Mouse (Mus musculus) limb, embryonic 12.5 days (tissue): ENCODE results near the gene Mylpf. TPM values are rescaled to one million over a fixed set of nuclear protein-coding genes. Genes with fewer than 3 reads are reported as not detected.
"Not testable (repeated sequence)": the region's sequence is repeated elsewhere in the genome, so short reads cannot be mapped to it uniquely, and the experiment has no call there.

Source experiments
- ATAC-seq: fragments of 200-750 bp; cut with Nextera tagmentation; 2 replicates; pipeline ENCODE4 v1.8.0; 2017; ENCODE audit warnings: low read depth, moderate TSS enrichment; ENCODE audit not compliant: insufficient number of reproducible peaks, insufficient read depth, low FRiP score, low TSS enrichment
- H3K27ac ChIP-seq: fragments of 300-500 bp; sonication (generic); 2 replicates; pipeline ENCODE4 v1.5.1; 2016; ENCODE audit warnings: mild to moderate bottlenecking, moderate library complexity
- H3K27me3 ChIP-seq: fragments of 300-500 bp; sonication (generic); 2 replicates; pipeline ENCODE4 v1.6.1; 2016; ENCODE audit warnings: mild to moderate bottlenecking, moderate library complexity
- H3K36me3 ChIP-seq: fragments of 300-500 bp; sonication (generic); 2 replicates; pipeline ENCODE4 v1.6.1; 2016; ENCODE audit warnings: mild to moderate bottlenecking, moderate library complexity
- H3K4me1 ChIP-seq: fragments of 300-500 bp; sonication (generic); replicated peaks from 2 replicates; pipeline ENCODE4 v1.6.1; 2016
- H3K4me2 ChIP-seq: fragments of 300-500 bp; sonication (generic); 2 replicates; pipeline ENCODE4 v1.6.1; 2016; ENCODE audit warnings: mild to moderate bottlenecking, moderate library complexity
- H3K4me3 ChIP-seq: fragments of 300-500 bp; sonication (generic); replicated peaks from 2 replicates; pipeline ENCODE4 v1.5.1; 2016; ENCODE audit warnings: mild to moderate bottlenecking
- H3K9ac ChIP-seq: fragments of 300-500 bp; sonication (generic); replicated peaks from 2 replicates; pipeline ENCODE4 v1.6.1; 2016; ENCODE audit warnings: mild to moderate bottlenecking, moderate library complexity
- H3K9me3 ChIP-seq: fragments of 300-500 bp; sonication (generic); 2 replicates; pipeline ENCODE4 v1.6.1; 2016; ENCODE audit warnings: mild to moderate bottlenecking, moderate library complexity
- WGBS: fragments of 180-500 bp; shearing (Covaris S2); methylation state at CpG from one replicate; pipeline ENCODE4 v1.1.7; 2016; 5-methylcytosine and 5-hydroxymethylcytosine counted together
- polyA plus RNA-seq: library from polyadenylated mRNA; unstranded; fragments of >200 nt; fragmentation: Nextera tagmentation; extraction: Ambion mirVana; gene quantifications from 2 replicates; pipeline ENCODE4 v1.2.1, GENCODE M21; 2016

Mylpf gene
- polyA plus RNA-seq, 1 experiment from 2014 or later, result 145 TPM

DNA sequence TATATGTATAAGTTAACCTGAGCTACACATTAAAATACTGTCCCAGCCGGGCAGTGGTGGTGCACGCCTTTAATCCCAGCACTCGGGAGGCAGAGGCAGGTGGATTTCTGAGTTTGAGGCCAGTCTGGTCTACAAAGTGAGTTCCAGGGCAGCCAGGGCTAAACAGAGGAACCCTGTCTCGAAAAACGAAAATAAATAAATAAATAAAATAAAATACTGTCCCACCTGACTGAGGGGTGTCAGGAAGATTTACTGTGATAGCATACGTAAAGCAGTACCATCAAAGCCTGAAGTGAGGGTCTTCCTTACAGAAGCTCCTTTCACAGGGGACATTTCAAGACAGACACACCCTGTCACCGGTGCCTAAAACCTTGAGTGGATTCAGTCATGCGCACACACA is 41.8 kb downstream of the Mylpf start:
- H3K4me3 ChIP-seq, H3K27me3 ChIP-seq, H3K27ac ChIP-seq, H3K9ac ChIP-seq, ATAC-seq, H3K4me2 ChIP-seq, H3K9me3 ChIP-seq: not testable (repeated sequence)
- peaks cover 55% of the 10 kb centered on the region for H3K36me3 ChIP-seq
- H3K4me1 ChIP-seq, result peaks cover 20% of the 10 kb centered on the region
- WGBS, result 88% methylated on average over 8 of the region's 8 CpGs

DNA sequence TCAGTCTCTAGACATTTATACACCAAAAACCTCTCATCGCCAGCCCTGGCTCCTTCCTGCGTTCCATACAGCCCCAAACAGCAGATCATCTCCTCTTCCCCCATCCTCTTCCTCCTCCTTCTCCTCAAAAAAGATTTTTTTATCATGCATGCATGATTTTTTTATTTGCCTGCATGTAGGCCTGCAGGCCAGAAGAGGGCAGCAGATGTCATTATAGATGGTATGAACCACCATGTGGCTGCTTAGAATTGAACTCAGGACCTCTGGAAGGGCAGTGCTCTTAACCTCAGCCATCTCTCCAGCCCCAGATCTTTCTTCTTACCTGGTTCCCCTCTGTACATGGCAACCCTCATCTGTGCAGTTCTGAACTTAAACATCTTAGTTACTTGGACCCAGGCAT is 43.7 kb downstream of the Mylpf start:
- Histone ChIP-seq H3K4me1 (peaks cover 8% of the 10 kb centered on the region), H3K4me3 (no peak overlapping the region), H3K9me3 (no peaks in the 10 kb centered on the region), H3K27ac (no peak overlapping the region), H3K4me2 (no peak overlapping the region), H3K36me3 (peaks cover 53% of the 10 kb centered on the region), H3K27me3 (no peaks in the 10 kb centered on the region), H3K9ac (no peak overlapping the region)
- ATAC-seq, result no peak
- WGBS, result 91% methylated on average over 2 of the region's 2 CpGs

DNA sequence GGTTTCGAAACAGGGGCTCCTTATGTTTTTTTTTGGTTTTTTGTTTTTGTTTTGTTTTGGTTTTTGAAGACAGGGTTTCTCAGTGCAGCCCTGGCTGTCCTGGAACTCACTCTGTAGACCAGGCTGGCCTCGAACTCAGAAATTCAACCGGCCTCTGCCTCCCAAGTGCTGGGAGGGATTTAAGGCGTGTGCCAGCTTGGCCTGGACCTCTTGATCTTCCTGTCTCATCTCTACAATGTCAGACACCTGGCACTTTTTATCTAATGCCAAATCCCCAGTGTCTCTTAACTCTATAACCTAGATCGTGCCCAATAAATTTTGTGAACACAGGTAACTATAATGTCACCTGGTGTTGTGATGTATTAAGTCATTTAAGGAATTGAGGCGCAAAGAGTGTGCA is 44.7 kb downstream of the Mylpf start:
- 80% methylated on average over 6 of the region's 6 CpGs for WGBS
- Histone ChIP-seq H3K4me2 (peak overlapping the region; percentile 87), H3K36me3 (peaks cover 48% of the 10 kb centered on the region), H3K27ac (peak overlapping the region; percentile 92), H3K27me3 (no peaks in the 10 kb centered on the region), H3K4me1 (peaks cover 8% of the 10 kb centered on the region), H3K9me3 (no peaks in the 10 kb centered on the region), H3K9ac (peak overlapping the region; percentile 77; the same call in 1 of the 2 replicates), H3K4me3 (peak overlapping the region; percentile 51)
- ATAC-seq, result no peak

DNA sequence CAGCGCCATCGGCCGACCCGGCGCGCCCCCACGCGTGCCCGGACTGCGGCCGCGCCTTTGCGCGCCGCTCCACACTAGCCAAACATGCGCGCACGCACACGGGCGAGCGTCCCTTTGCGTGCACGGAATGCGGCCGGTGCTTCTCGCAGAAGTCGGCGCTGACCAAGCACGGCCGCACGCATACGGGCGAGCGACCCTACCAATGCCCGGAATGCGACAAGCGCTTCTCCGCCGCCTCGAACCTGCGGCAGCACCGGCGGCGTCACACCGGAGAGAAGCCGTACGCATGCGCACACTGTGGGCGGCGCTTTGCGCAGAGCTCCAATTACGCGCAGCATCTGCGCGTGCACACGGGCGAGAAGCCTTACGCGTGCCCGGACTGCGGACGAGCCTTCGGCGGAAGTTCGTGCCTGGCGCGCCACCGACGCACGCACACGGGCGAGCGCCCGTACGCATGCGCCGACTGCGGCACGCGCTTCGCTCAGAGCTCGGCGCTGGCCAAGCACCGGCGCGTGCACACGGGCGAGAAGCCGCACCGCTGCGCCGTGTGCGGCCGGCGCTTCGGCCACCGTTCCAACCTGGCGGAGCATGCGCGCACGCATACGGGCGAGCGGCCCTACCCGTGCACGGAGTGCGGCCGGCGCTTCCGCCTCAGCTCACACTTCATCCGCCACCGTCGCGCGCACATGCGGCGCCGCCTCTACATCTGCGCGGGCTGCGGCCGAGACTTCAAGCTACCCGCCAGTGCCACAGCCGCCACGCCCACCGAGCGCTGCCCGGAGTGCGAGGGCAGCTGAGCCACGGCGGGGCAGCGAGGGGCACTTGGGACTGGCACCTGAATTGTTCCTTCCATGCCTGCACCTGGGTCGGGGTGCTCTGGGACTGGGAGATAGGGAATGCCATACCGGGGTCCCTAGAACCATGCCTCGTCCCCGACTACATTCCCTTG is 45.4 kb downstream of the Mylpf start:
- H3K27me3 ChIP-seq, result no peaks in the 10 kb centered on the region
- peak overlapping the region; percentile 92 for H3K27ac ChIP-seq
- WGBS, result under 1% methylated on average over 136 of the region's 136 CpGs
- peaks cover 49% of the 10 kb centered on the region for H3K36me3 ChIP-seq
- H3K4me3 ChIP-seq, result peak overlapping the region; percentile 51
- peak overlapping the region; percentile 87 for H3K4me2 ChIP-seq
- peak overlapping the region; percentile 77 for H3K9ac ChIP-seq
- no peaks in the 10 kb centered on the region for H3K9me3 ChIP-seq
- peak; percentile 94 for ATAC-seq
- peaks cover 12% of the 10 kb centered on the region for H3K4me1 ChIP-seq

DNA sequence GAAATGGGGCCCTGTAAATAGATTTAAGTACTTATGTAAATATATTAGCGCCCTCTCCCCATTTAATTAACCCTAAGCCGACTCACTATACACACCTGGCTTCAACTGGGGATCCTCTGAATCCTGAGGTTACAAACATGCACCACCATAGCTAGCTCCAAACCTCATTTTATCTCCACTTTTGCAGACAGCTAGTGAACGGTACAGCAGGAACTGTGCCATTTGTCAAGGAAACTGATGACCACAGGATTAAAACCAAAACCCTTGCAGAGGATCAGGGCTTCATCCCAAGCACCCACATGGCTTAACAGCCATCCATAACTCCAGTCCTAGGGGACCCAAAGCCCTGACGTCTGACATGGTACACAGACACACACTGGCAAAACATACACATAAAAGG is 46.3 kb downstream of the Mylpf start:
- peak overlapping the region; percentile 92; the same call in 1 of the 2 replicates for H3K27ac ChIP-seq
- no peaks in the 10 kb centered on the region for H3K27me3 ChIP-seq
- 16% methylated on average over 4 of the region's 4 CpGs for WGBS
- H3K9ac ChIP-seq, result peak overlapping the region; percentile 77
- H3K36me3 ChIP-seq, result peaks cover 40% of the 10 kb centered on the region
- no peaks in the 10 kb centered on the region for H3K9me3 ChIP-seq
- peak overlapping the region; percentile 87 for H3K4me2 ChIP-seq
- no peak for ATAC-seq
- H3K4me1 ChIP-seq, result peaks cover 22% of the 10 kb centered on the region
- peak overlapping the region; percentile 51 for H3K4me3 ChIP-seq

DNA sequence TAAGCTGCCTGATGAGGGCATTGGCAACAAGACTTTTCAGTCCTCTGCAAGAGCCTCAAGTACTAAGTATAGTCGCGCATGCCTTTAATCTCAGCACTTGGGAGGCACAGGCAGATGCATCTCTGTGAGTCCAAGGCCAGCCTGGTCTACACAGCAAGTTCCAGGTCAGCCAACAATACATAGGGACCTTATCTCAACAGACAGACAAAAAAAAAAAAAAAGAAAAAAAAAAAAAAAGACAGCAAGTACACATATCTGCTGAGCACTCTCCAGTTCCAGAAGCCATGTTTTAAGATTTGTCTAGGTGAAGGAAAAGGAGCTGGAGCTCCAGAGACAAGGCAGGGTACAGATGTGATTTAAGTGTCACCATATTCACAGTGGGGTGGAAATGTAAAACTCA is 47.3 kb downstream of the Mylpf start:
- Histone ChIP-seq H3K4me3 (no peak overlapping the region), H3K9me3 (no peaks in the 10 kb centered on the region), H3K27ac (no peak overlapping the region), H3K9ac (no peak overlapping the region), H3K4me1 (peaks cover 23% of the 10 kb centered on the region), H3K27me3 (no peaks in the 10 kb centered on the region), H3K4me2 (no peak overlapping the region), H3K36me3 (peaks cover 33% of the 10 kb centered on the region)
- 88% methylated on average over 2 of the region's 2 CpGs for WGBS
- ATAC-seq, result no peak

DNA sequence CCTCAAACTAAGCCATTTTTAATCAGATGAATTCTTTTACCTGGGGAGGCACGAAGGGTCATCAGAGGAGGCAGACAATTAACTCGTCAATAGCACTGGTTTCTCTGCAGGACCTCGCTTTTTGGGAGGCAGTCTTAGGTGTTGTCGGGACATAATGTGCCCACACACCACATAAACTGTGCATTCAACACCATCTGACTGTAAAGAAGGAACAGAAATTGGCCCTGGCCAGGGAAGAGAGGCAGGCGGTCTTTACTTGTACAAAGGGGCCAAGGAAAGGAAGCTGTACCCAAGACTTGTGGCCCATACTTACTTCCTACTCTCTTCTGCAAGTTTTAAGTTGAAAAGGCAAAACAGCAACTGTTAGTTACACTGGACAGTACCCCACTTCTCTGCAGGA is 47.8 kb downstream of the Mylpf start:
- peaks cover 27% of the 10 kb centered on the region for H3K4me1 ChIP-seq
- H3K9ac ChIP-seq, result no peak overlapping the region
- peaks cover 29% of the 10 kb centered on the region for H3K36me3 ChIP-seq
- H3K4me2 ChIP-seq, result no peak overlapping the region
- no peak for ATAC-seq
- H3K27me3 ChIP-seq, result no peaks in the 10 kb centered on the region
- WGBS, result 86% methylated on average over 5 of the region's 5 CpGs
- no peak overlapping the region for H3K27ac ChIP-seq
- no peaks in the 10 kb centered on the region for H3K9me3 ChIP-seq
- no peak overlapping the region for H3K4me3 ChIP-seq

DNA sequence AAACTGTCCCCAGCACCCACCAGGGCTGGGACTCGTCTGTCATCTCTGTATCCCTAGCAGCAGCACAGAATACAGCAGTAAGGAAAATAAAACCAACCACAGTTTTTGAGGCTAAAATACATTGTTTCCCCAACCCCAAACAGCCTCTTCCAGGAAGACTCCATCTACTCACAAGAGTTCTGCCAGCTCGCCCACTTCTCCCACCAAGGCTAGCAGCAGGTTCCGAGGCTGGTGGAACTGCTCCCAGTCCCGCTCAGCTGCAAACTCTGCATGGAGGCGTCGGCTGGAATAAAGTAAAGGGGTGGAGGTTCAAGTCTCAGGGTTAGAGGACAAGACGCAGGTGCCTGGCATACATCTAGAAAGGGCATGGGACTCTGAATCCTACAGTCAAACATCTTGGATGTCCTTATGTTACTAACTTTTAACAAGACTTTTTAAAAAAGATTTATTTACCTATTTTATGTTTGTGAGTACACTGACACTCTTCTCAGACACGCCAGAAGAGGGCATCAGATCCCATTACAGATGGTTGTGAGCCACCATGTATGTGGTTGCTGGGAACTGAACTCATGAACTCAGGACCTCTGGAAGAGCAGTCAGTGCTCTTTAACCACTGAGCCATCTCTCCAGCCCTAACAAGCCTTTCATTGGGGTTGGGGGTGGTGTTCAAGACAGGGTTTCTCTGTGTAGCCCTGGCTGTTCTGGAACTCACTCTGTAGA is 50.7 kb downstream of the Mylpf start:
- peaks cover 23% of the 10 kb centered on the region for H3K36me3 ChIP-seq
- no peak overlapping the region for H3K27ac ChIP-seq
- 78% methylated on average over 8 of the region's 8 CpGs for WGBS
- peak overlapping the region; percentile 69 for H3K4me3 ChIP-seq
- H3K4me2 ChIP-seq, result peak overlapping the region; percentile 71
- no peak for ATAC-seq
- peaks cover 27% of the 10 kb centered on the region for H3K4me1 ChIP-seq
- no peaks in the 10 kb centered on the region for H3K27me3 ChIP-seq
- H3K9ac ChIP-seq, result no peak overlapping the region
- no peaks in the 10 kb centered on the region for H3K9me3 ChIP-seq

DNA sequence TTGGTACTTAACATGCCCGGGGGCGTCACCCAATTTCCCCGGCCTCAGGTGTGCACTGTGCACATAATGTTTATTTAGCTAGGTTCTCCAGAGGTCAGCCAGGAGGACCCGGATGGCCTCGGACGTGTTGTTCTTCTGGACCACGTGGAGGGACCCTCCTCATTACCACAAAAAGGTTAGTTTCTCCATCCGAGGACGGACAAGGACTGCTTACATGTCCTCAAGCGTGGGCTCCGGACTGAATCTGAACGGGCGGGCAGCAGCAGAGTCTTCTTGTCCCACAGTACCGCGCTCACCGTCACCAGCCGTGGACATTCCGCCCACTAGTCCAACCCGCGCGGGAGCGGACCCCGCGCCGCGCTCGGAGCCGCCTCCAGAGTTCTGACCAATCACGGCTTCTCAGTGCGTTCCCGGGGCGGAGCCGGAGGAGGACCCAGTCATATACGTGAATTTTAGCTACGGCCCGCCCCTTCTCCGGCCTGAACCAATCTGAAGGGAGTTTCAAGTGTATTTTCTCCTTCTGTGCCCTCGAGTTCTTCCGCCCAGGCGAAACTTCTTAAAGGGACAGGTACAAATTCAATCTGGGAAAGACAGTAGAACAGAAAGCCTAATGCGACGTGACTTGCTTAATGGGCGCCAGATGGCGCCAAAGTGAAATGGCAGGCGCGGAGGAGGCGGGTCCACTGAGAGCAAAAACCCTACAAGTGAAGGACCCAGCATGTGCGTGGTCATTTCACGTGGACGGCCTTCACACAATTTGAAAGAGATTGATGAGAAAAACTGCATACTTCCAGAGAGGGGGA is 51.8 kb downstream of the Mylpf start, which contains the start of gene Dctpp1:
Gene Dctpp1, minus strand, starts transcription at position 401 of the 803 bp plus-strand sequence.
- H3K27me3 ChIP-seq, result no peaks in the 10 kb centered on the region
- H3K27ac ChIP-seq, result 0 out of 2 replicates have a peak within 1 kb of the TSS, but pooled peaks have one; percentile 29
- H3K36me3 ChIP-seq, result peaks cover 23% of the 10 kb centered on the region
- H3K4me3 ChIP-seq, result peak within 1 kb of the TSS; percentile 69
- H3K9me3 ChIP-seq, result no peaks in the 10 kb centered on the region
- H3K4me1 ChIP-seq, result peaks cover 18% of the 10 kb centered on the region
- under 1% methylated on average over 50 of the region's 50 CpGs for WGBS
- ATAC-seq, result peak; percentile 98
- peak within 1 kb of the TSS; percentile 75 for H3K9ac ChIP-seq
- H3K4me2 ChIP-seq, result peak within 1 kb of the TSS; percentile 71

DNA sequence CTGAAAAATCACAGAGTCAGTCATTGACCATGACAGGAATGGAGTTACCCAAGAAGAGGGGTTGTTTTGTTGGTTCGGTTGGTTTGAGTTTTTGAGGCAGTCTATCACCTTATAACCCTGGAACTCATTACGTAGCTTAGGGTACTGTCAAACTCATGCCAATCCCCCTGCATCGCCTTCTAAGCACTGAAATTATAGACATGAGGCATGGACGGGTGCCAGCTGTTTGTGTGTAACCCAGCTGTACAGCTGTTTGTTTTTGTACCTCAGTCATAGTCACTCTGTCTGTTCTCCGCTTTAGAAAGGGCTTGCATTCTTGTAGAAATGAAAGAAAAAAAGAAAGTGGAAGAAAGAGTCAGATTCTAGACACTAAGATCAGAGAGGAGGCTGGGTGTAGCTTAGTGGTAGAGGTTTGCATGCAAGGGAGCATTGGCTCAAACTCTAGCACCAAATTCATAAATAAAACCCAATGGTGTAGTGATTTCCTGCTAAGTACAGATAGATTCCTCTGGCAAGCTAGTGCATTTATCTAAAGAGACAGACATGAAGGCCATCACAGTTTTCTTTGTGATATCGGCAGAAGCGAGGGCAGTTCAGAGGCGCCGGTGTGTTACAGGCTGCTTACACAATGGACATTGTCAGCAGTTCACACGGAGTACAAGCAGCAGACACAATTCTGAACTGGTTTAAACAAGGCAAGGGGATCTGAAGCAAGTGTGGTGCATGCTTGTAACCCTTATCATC is 53.7 kb downstream of the Mylpf start:
- peaks cover 18% of the 10 kb centered on the region for H3K4me1 ChIP-seq
- ATAC-seq, result no peak
- no peaks in the 10 kb centered on the region for H3K9me3 ChIP-seq
- H3K4me2 ChIP-seq, result no peak overlapping the region
- no peak overlapping the region for H3K27ac ChIP-seq
- WGBS, result 85% methylated on average over 10 of the region's 10 CpGs
- no peak overlapping the region for H3K9ac ChIP-seq
- no peak overlapping the region for H3K4me3 ChIP-seq
- H3K27me3 ChIP-seq, result no peaks in the 10 kb centered on the region
- H3K36me3 ChIP-seq, result peaks cover 11% of the 10 kb centered on the region
